Mouse (Mus musculus) bone marrow, adult 2 months (tissue): ENCODE results near the gene Gm17490. TPM values are rescaled to one million over a fixed set of nuclear protein-coding genes. Genes with fewer than 3 reads are reported as not detected.

Source experiments
- H3K27ac ChIP-seq: fragments of 200-500 bp; 2 replicates; pipeline ENCODE4 v1.5.1; 2012; ENCODE audit warnings: low read depth, mild to moderate bottlenecking, control low read depth, inconsistent platforms, low read length; ENCODE audit not compliant: control insufficient read depth, poor library complexity, insufficient read depth
- H3K4me1 ChIP-seq: fragments of 200-500 bp; 2 replicates; pipeline ENCODE4 v1.6.1; 2011; ENCODE audit warnings: low read length; ENCODE audit not compliant: control insufficient read depth, insufficient read depth
- H3K4me3 ChIP-seq: fragments of 200-500 bp; replicated peaks from 2 replicates; pipeline ENCODE3; 2011; ENCODE audit warnings: mild to moderate bottlenecking, low read depth, low read length, control low read depth; ENCODE audit not compliant: control insufficient read depth
- CTCF ChIP-seq: fragments of 200-500 bp; IDR thresholded peaks from 2 replicates; pipeline ENCODE4 v1.5.1; 2011; ENCODE audit warnings: low read length, control low read depth; ENCODE audit not compliant: control insufficient read depth, insufficient read depth
- POLR2A ChIP-seq: fragments of 200-500 bp; IDR thresholded peaks from 2 replicates; pipeline ENCODE4 v1.6.1; 2011; ENCODE audit warnings: low read depth, mild to moderate bottlenecking, control low read depth, low read length, borderline replicate concordance; ENCODE audit not compliant: control insufficient read depth
- WGBS: fragments of 180-500 bp; shearing (Covaris S2); methylation state at CpG from one replicate; pipeline ENCODE4 v1.1.7; 2018; 5-methylcytosine and 5-hydroxymethylcytosine counted together
- polyA plus RNA-seq: library from polyadenylated mRNA; stranded (reverse); fragments of >200 nt; gene quantifications from 2 replicates; pipeline ENCODE4 v1.2.4, GENCODE M21; 2011; ENCODE audit warnings: low replicate concordance; ENCODE audit not compliant: missing spikeins, insufficient read depth, insufficient read length

Gm17490 gene
- polyA plus RNA-seq: not detected in 2 replicates

- 89% methylated on average over 5 of the region's 5 CpGs for WGBS
- Histone ChIP-seq H3K4me3 (no peak within 1 kb of the TSS), H3K27ac (no peak within 1 kb of the TSS), H3K4me1 (peaks cover 2% of the 10 kb centered on the region)
- TF ChIP-seq POLR2A (no peak), CTCF (no peak)
Measured at GRCm38 (mm10) chr2:11625890-11626289, at the start of gene Gm17490. Gm17490 (minus strand) TSS chr2:11626264.

GRCm38 (mm10) chr2:11672144-11672543 lies 46.1 kb upstream of the Gm17490 start:
- 25% methylated on average over 3 of the region's 3 CpGs for WGBS
- TF ChIP-seq POLR2A (no peak), CTCF (peak; percentile 53)
- H3K27ac ChIP-seq: no peak overlapping the region
- H3K4me1 ChIP-seq: no peaks in the 10 kb centered on the region
- no peak overlapping the region for H3K4me3 ChIP-seq

GRCm38 (mm10) chr2:11665326-11665725 lies 39.3 kb upstream of the Gm17490 start:
- WGBS: 88% methylated on average over 3 of the region's 3 CpGs
- no peak overlapping the region for H3K27ac ChIP-seq
- H3K4me1 ChIP-seq: peaks cover 2% of the 10 kb centered on the region; the same call in 1 of the 2 replicates
- H3K4me3 ChIP-seq: no peak overlapping the region
- TF ChIP-seq POLR2A: no peak
- no peak for TF ChIP-seq CTCF

- 79% methylated on average over 4 of the region's 4 CpGs for WGBS
- no peak overlapping the region for H3K4me3 ChIP-seq
- H3K27ac ChIP-seq: no peak overlapping the region
- peaks cover 2% of the 10 kb centered on the region; the same call in 1 of the 2 replicates for H3K4me1 ChIP-seq
- TF ChIP-seq CTCF (no peak), POLR2A (no peak)
Measured at GRCm38 (mm10) chr2:11664806-11665205, 38.7 kb upstream of the Gm17490 start.

GRCm38 (mm10) chr2:11664367-11664766 lies 38.3 kb upstream of the Gm17490 start:
- TF ChIP-seq POLR2A: no peak
- TF ChIP-seq CTCF: peak; percentile 5; the same call in 1 of the 2 replicates
- Histone ChIP-seq H3K4me3 (no peak overlapping the region), H3K4me1 (peaks cover 3% of the 10 kb centered on the region; the same call in 1 of the 2 replicates), H3K27ac (no peak overlapping the region)
- 48% methylated on average over 6 of the region's 6 CpGs for WGBS

GRCm38 (mm10) chr2:11663961-11664360 lies 37.9 kb upstream of the Gm17490 start:
- Histone ChIP-seq H3K4me3 (peak overlapping the region; percentile 16), H3K27ac (peak overlapping the region; percentile 85), H3K4me1 (peaks cover 3% of the 10 kb centered on the region; the same call in 1 of the 2 replicates)
- WGBS: 3% methylated on average over 10 of the region's 10 CpGs
- TF ChIP-seq CTCF: peak; percentile 93
- no peak for TF ChIP-seq POLR2A

- peaks cover 7% of the 10 kb centered on the region; the same call in 1 of the 2 replicates for H3K4me1 ChIP-seq
- no peak for TF ChIP-seq CTCF
- TF ChIP-seq POLR2A: no peak
- 92% methylated on average over 1 of the region's 1 CpGs for WGBS
- peak overlapping the region; percentile 25; the same call in 1 of the 2 replicates for H3K27ac ChIP-seq
- H3K4me3 ChIP-seq: no peak overlapping the region
Measured at GRCm38 (mm10) chr2:11662907-11663230, 36.8 kb upstream of the Gm17490 start.

- TF ChIP-seq CTCF (no peak), POLR2A (no peak)
- H3K4me1 ChIP-seq: peaks cover 7% of the 10 kb centered on the region
- 45% methylated on average over 6 of the region's 6 CpGs for WGBS
- H3K4me3 ChIP-seq: no peak overlapping the region
- H3K27ac ChIP-seq: peak overlapping the region; percentile 64; the same call in 1 of the 2 replicates
Measured at GRCm38 (mm10) chr2:11662143-11662906, 36.3 kb upstream of the Gm17490 start.
